Mouse (Mus musculus) lung, postnatal 0 days (tissue): ENCODE results near the gene Gpatch1.

Experiments used
- CTCF ChIP-seq: IDR thresholded peaks from 2 replicates; pipeline ENCODE4 v1.5.1; 2016; ENCODE audit warnings: antibody characterized with exemption, mild to moderate bottlenecking
- EP300 ChIP-seq: IDR thresholded peaks from 2 replicates; pipeline ENCODE4 v1.6.1; 2016; ENCODE audit warnings: antibody characterized with exemption, mild to moderate bottlenecking, control low read depth

DNA sequence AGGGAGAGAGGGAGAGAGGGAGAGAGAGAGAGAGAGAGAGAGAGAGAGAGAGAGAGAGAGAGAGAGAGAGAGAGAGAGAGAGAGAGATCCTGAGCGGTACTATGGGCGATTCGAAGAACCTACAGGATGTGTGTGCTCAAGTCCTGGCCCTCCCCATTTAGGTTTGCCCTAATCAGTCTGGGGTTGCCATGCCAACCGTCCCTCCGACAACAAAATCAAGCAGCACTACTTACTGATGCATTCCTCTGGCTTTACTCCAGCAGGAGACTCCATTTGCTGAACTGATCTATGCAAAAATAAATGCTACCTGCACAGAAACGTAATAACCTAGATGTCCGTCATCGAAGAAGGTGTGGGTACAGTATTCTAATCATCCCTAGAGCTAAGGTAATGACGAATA lies 82.9 kb downstream of the Gpatch1 start:
- TF ChIP-seq CTCF (no peak), EP300 (no peak)
